Mouse (Mus musculus): ENCODE results near the gene Cbx7. TPM values are rescaled to one million over a fixed set of nuclear protein-coding genes. Genes with fewer than 3 reads are reported as not detected.

Cbx7 gene
- total RNA-seq, 2 experiments from 2014 or later: 2.5 to 6.8 TPM

GRCm38 (mm10) chr15:80004644-80005340 lies 33.9 kb upstream of the Cbx7 start:
- ATAC-seq (replicated peaks; ENCODE audit: low FRiP score, low TSS enrichment, poor library complexity, severe bottlenecking): no peak

GRCm38 (mm10) chr15:80003581-80003980 lies 32.7 kb upstream of the Cbx7 start:
- ATAC-seq (replicated peaks; ENCODE audit: low FRiP score, low TSS enrichment, poor library complexity, severe bottlenecking): no peak

- ATAC-seq (replicated peaks; ENCODE audit: low FRiP score, low TSS enrichment, poor library complexity, severe bottlenecking): no peak
Observed at GRCm38 (mm10) chr15:80001601-80002000, 30.7 kb upstream of the Cbx7 start.

GRCm38 (mm10) chr15:80000694-80001093 lies 29.8 kb upstream of the Cbx7 start:
- no peak for ATAC-seq (replicated peaks; ENCODE audit: low FRiP score, low TSS enrichment, poor library complexity, severe bottlenecking)

GRCm38 (mm10) chr15:79997988-79998387 lies 27.1 kb upstream of the Cbx7 start:
- ATAC-seq (replicated peaks; ENCODE audit: low FRiP score, low TSS enrichment, poor library complexity, severe bottlenecking): no peak

- ATAC-seq (replicated peaks; ENCODE audit: low FRiP score, low TSS enrichment, poor library complexity, severe bottlenecking): no peak
Observed at GRCm38 (mm10) chr15:79996781-79997180, 25.9 kb upstream of the Cbx7 start.

- ATAC-seq (replicated peaks; ENCODE audit: low FRiP score, low TSS enrichment, poor library complexity, severe bottlenecking): no peak
Observed at GRCm38 (mm10) chr15:79995552-79995951, 24.6 kb upstream of the Cbx7 start.

GRCm38 (mm10) chr15:79994566-79994965 lies 23.6 kb upstream of the Cbx7 start:
- no peak for ATAC-seq (replicated peaks; ENCODE audit: low FRiP score, low TSS enrichment, poor library complexity, severe bottlenecking)

- 0 out of 2 replicates have a peak, but pooled peaks have one; percentile 45 for ATAC-seq (replicated peaks; ENCODE audit: low FRiP score, low TSS enrichment, poor library complexity, severe bottlenecking)
Observed at GRCm38 (mm10) chr15:79986182-79986581, 15.3 kb upstream of the Cbx7 start.

- no peak for ATAC-seq (replicated peaks; ENCODE audit: low FRiP score, low TSS enrichment, poor library complexity, severe bottlenecking)
Observed at GRCm38 (mm10) chr15:79985471-79985870, 14.6 kb upstream of the Cbx7 start.

GRCm38 (mm10) chr15:79984152-79984551 lies 13.2 kb upstream of the Cbx7 start:
- ATAC-seq (replicated peaks; ENCODE audit: low FRiP score, low TSS enrichment, poor library complexity, severe bottlenecking): no peak

GRCm38 (mm10) chr15:79980716-79981115 lies 9.8 kb upstream of the Cbx7 start:
- ATAC-seq (replicated peaks; ENCODE audit: low FRiP score, low TSS enrichment, poor library complexity, severe bottlenecking): no peak

- ATAC-seq (replicated peaks; ENCODE audit: low FRiP score, low TSS enrichment, poor library complexity, severe bottlenecking): no peak
Observed at GRCm38 (mm10) chr15:79972186-79972585, 1.3 kb upstream of the Cbx7 start.

- ATAC-seq (replicated peaks; ENCODE audit: low FRiP score, low TSS enrichment, poor library complexity, severe bottlenecking): no peak
Observed at GRCm38 (mm10) chr15:79970491-79970890, 428 bp downstream of the Cbx7 start.

GRCm38 (mm10) chr15:79967346-79967745 lies 3.6 kb downstream of the Cbx7 start:
- no peak for ATAC-seq (replicated peaks; ENCODE audit: low FRiP score, low TSS enrichment, poor library complexity, severe bottlenecking)

GRCm38 (mm10) chr15:79964376-79964775 lies 6.5 kb downstream of the Cbx7 start:
- ATAC-seq (replicated peaks; ENCODE audit: low FRiP score, low TSS enrichment, poor library complexity, severe bottlenecking): no peak

- ATAC-seq (replicated peaks; ENCODE audit: low FRiP score, low TSS enrichment, poor library complexity, severe bottlenecking): no peak
Observed at GRCm38 (mm10) chr15:79962661-79963060, 8.3 kb downstream of the Cbx7 start.

- ATAC-seq (replicated peaks; ENCODE audit: low FRiP score, low TSS enrichment, poor library complexity, severe bottlenecking): no peak
Observed at GRCm38 (mm10) chr15:79961366-79961921, 9.5 kb downstream of the Cbx7 start.

- no peak for ATAC-seq (replicated peaks; ENCODE audit: low FRiP score, low TSS enrichment, poor library complexity, severe bottlenecking)
Observed at GRCm38 (mm10) chr15:79958418-79958817, 12.5 kb downstream of the Cbx7 start.

- no peak for ATAC-seq (replicated peaks; ENCODE audit: low FRiP score, low TSS enrichment, poor library complexity, severe bottlenecking)
Observed at GRCm38 (mm10) chr15:79956559-79956958, 14.4 kb downstream of the Cbx7 start.

GRCm38 (mm10) chr15:79953470-79953869 lies 17.4 kb downstream of the Cbx7 start:
- no peak for ATAC-seq (replicated peaks; ENCODE audit: low FRiP score, low TSS enrichment, poor library complexity, severe bottlenecking)

Measured in megakaryocyte-erythroid progenitor cell, adult 5-6 weeks (primary cell).